Mouse (Mus musculus) heart, adult 2 months (tissue): ENCODE measurements around the gene Ssh1.

ENCODE experiments used
- CTCF ChIP-seq: fragments of 200-600 bp; IDR thresholded peaks from 2 replicates; pipeline ENCODE4 v1.8.1; 2022; ENCODE audit warnings: antibody characterized with exemption, mild to moderate bottlenecking, moderate library complexity
- EP300 ChIP-seq: fragments of 200-500 bp; IDR thresholded peaks from 2 replicates; pipeline ENCODE4 v1.6.1; 2011; ENCODE audit warnings: low read depth, low read length, control low read depth; ENCODE audit not compliant: insufficient read depth
- POLR2A ChIP-seq: fragments of 200-500 bp; IDR thresholded peaks from 2 replicates; pipeline ENCODE4 v1.6.1; 2011; ENCODE audit warnings: mild to moderate bottlenecking, low read depth, low read length, control low read depth; ENCODE audit not compliant: insufficient read depth

DNA sequence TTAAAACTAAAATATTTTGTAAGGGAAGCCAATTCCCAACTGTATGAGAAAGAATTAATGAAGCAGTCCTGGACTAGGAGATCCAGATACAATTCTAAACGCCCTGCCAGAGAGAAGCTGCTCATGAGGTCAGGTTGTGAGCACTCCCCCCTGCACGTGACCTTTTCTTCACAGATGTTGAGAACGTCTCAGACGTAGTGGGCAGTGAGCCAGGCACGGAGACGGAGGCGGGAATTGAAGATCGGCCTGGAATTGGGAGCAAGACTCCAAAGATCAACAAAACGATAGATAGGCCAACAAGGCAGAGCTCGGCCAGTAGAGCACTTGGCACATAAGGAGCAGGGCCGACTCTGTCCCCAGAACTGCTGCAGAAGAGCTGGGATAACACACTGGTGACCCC lies 106.6 kb downstream of the Ssh1 start:
- TF ChIP-seq POLR2A (no peak), CTCF (no peak), EP300 (no peak)
